Mouse (Mus musculus) splenic B cell, adult 2 months (primary cell): ENCODE data around the gene Tal1.

Experiments used
- DNase-seq: peaks from one replicate; pipeline ENCODE4 v3.0.0-alpha.2; 2011; ENCODE audit warnings: low read depth, low spot score
- H3K27me3 ChIP-seq: 2 replicates; pipeline ENCODE4 v1.6.1; 2012; ENCODE audit warnings: mild to moderate bottlenecking, low read length, moderate library complexity, mixed read lengths; ENCODE audit not compliant: control insufficient read depth, poor library complexity, insufficient read depth, severe bottlenecking
- H3K36me3 ChIP-seq: 2 replicates; pipeline ENCODE4 v1.6.1; 2012; ENCODE audit warnings: mild to moderate bottlenecking, low read length, moderate library complexity, mixed read lengths; ENCODE audit not compliant: control insufficient read depth, poor library complexity, insufficient read depth, severe bottlenecking

The Tal1 gene

GRCm38 (mm10) chr4:115113266-115113665 is 57.0 kb downstream of the Tal1 start:
- Histone ChIP-seq H3K27me3 (no peaks in the 10 kb centered on the region), H3K36me3 (no peaks in the 10 kb centered on the region)
- DNase-seq: no peak

- Histone ChIP-seq H3K36me3 (no peaks in the 10 kb centered on the region), H3K27me3 (no peaks in the 10 kb centered on the region)
- DNase-seq: no peak
Measured at GRCm38 (mm10) chr4:115119642-115120041, 63.4 kb downstream of the Tal1 start.

GRCm38 (mm10) chr4:115121162-115121561 is 64.9 kb downstream of the Tal1 start:
- no peaks in the 10 kb centered on the region for H3K36me3 ChIP-seq

More at GRCm38 (mm10) chr4:115121162-115121561, 64.9 kb downstream of the Tal1 start:
- DNase-seq: no peak
- H3K27me3 ChIP-seq: no peaks in the 10 kb centered on the region
